Mouse (Mus musculus): Measurements from ENCODE around the gene Elmo2. TPM values are rescaled to one million over a fixed set of nuclear protein-coding genes. Genes with fewer than 3 reads are reported as not detected.

Elmo2 gene
- polyA plus RNA-seq, 2 experiments = 77.7 to 83.0 TPM

DNA sequence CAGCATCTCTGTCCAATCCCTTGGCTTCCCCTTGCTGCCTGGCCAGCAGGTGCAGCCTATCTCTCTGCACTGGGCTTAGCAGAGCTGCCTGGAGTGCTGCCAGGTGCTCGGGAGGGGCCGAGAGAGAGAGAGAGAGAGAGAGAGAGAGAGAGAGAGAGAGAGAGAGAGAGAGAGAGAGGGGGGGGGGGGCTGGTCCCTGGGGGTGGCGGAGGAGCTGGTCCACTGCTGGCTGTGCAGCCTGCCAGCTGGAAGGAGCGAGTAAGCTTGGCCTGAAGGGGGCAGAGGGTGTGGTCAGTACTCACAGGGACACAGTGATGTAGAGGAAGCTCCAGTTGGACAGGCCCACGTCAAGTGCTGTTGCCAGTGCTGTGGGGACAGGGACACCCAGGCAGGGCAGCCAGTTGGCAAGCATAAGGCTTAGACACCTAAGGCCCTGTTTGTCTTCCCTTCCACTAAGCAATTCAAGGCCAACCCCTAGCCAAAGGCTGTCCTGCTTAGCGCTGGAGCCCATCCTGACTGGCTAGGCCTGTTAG is 44.4 kb downstream of the Elmo2 start:
- H3K4me2 ChIP-seq (replicated peaks; ENCODE audit: low read depth, low read length, severe bottlenecking) = no peak overlapping the region
- H3K9ac ChIP-seq (ENCODE audit: low read depth, low read length, severe bottlenecking) = no peak overlapping the region
- TF ChIP-seq POLR2A (IDR thresholded peaks at IDR 0.05; ENCODE audit: borderline replicate concordance, extremely low read depth, insufficient read depth, insufficient read length) = no peak
- H3K36me3 ChIP-seq (ENCODE audit: control insufficient read depth, insufficient read depth, low read length) = peaks cover 42% of the 10 kb centered on the region
- ATAC-seq (ENCODE audit: low FRiP score, low read depth) = no peak
- DNase-seq (ENCODE audit: low spot score) = no peak
- H3K4me1 ChIP-seq (ENCODE audit: control insufficient read depth, insufficient read depth, low read length) = peaks cover 6% of the 10 kb centered on the region
- no peak overlapping the region for H3K27ac ChIP-seq (replicated peaks; ENCODE audit: low read depth, low read length)
- H3K9me3 ChIP-seq (ENCODE audit: control insufficient read depth, low read length) = no peaks in the 10 kb centered on the region
- H3K27me3 ChIP-seq (ENCODE audit: control insufficient read depth, insufficient read depth, low read length) = no peaks in the 10 kb centered on the region
- 53% methylated on average over 5 of the region's 6 CpGs for WGBS
- H3K4me3 ChIP-seq (replicated peaks; ENCODE audit: low read length) = no peak overlapping the region

DNA sequence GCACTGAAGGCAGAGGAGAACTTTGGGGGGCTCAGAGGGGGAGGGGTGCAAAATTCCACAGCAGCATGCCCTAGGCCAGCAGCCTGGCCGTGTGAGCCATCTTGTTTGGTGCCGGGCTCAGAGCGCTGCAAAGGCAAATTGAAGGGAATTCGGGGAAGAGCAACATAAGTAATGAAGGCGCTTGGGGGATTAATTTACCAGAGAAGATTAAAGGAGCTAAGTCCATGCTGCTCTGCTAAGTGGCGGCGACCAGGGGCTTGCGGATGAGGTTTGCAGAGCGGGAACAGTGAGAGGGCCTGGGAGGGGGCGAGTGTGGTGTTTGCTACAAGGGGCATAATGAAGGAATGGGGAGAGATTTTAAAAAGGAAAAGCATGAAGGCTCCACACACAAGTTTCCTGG is 46.9 kb downstream of the Elmo2 start:
- peaks cover 48% of the 10 kb centered on the region for H3K36me3 ChIP-seq (ENCODE audit: control insufficient read depth, insufficient read depth, low read length)

DNA sequence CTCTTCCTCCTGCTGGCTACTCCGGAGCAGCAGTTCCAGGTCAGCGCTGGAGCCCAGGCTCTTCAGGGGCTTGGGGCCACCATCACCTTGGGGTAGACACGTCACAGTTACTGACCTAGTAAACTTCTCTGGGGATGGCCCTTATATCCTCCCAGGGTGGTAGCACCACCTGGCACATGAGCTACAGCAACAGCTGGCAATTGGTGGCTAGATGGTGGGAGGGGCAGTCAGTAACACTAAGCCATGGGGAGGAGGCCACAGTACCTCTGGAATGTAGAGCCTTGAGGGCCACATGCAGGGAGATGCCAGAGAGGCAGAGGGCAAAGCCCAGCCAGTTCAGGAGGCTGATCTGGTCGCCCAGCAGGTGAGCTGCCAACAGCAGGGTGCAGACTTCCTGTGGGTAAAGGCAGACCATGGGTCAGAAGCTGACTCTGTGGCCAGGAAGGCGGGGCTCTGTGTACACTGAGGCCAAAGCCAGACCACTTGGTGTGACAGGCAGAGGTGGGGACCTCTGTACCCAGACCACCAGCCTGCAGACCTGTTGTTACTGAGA is 49.0 kb downstream of the Elmo2 start:
- ATAC-seq (ENCODE audit: low FRiP score, low read depth) = no peak
- no peak for DNase-seq (ENCODE audit: low spot score)
- Histone ChIP-seq H3K4me1 (ENCODE audit: control insufficient read depth, insufficient read depth, low read length) (0 out of 2 replicates have a peak, but pooled peaks cover 4% of the 10 kb centered on the region), H3K4me3 (replicated peaks; ENCODE audit: low read length) (no peak overlapping the region), H3K36me3 (ENCODE audit: control insufficient read depth, insufficient read depth, low read length) (peaks cover 39% of the 10 kb centered on the region), H3K4me2 (replicated peaks; ENCODE audit: low read depth, low read length, severe bottlenecking) (no peak overlapping the region), H3K27me3 (ENCODE audit: control insufficient read depth, insufficient read depth, low read length) (no peaks in the 10 kb centered on the region), H3K27ac (replicated peaks; ENCODE audit: low read depth, low read length) (no peak overlapping the region), H3K9me3 (ENCODE audit: control insufficient read depth, low read length) (no peaks in the 10 kb centered on the region), H3K9ac (ENCODE audit: low read depth, low read length, severe bottlenecking) (no peak overlapping the region)
- WGBS = 84% methylated on average over 5 of the region's 5 CpGs
- no peak for TF ChIP-seq POLR2A (IDR thresholded peaks at IDR 0.05; ENCODE audit: borderline replicate concordance, extremely low read depth, insufficient read depth, insufficient read length)

More for the DNA sequence above, 46.9 kb downstream of the Elmo2 start:
- H3K4me1 ChIP-seq (ENCODE audit: control insufficient read depth, insufficient read depth, low read length) = 0 out of 2 replicates have a peak, but pooled peaks cover 4% of the 10 kb centered on the region
- no peak for DNase-seq (ENCODE audit: low spot score)
- no peak for TF ChIP-seq POLR2A (IDR thresholded peaks at IDR 0.05; ENCODE audit: borderline replicate concordance, extremely low read depth, insufficient read depth, insufficient read length)
- H3K27ac ChIP-seq (replicated peaks; ENCODE audit: low read depth, low read length) = no peak overlapping the region
- H3K9me3 ChIP-seq (ENCODE audit: control insufficient read depth, low read length) = no peaks in the 10 kb centered on the region
- WGBS = 50% methylated on average over 10 of the region's 10 CpGs
- H3K4me2 ChIP-seq (replicated peaks; ENCODE audit: low read depth, low read length, severe bottlenecking) = no peak overlapping the region
- no peak overlapping the region for H3K9ac ChIP-seq (ENCODE audit: low read depth, low read length, severe bottlenecking)
- H3K4me3 ChIP-seq (replicated peaks; ENCODE audit: low read length) = no peak overlapping the region
- no peak for ATAC-seq (ENCODE audit: low FRiP score, low read depth)
- H3K27me3 ChIP-seq (ENCODE audit: control insufficient read depth, insufficient read depth, low read length) = no peaks in the 10 kb centered on the region

DNA sequence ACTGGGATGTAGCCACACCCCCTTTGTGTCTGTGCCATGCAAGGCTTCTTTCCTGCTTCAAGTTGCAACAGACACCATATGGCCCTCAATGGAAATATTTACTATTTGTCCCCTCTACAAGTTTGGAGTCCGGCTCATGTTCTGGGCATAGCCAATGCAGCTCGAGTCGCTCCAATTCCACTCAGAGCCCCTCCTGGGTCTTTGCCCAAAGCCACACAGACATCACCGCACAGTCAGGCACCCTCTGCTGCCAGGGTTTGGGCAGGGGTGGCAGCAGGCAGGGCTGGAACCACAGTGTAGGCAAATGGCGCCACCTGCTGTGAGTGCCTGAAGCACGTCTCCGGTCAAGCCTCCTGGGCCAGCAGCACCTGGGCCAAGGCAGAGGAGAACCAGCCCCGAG is 50.5 kb downstream of the Elmo2 start:
- no peak for TF ChIP-seq POLR2A (IDR thresholded peaks at IDR 0.05; ENCODE audit: borderline replicate concordance, extremely low read depth, insufficient read depth, insufficient read length)

DNA sequence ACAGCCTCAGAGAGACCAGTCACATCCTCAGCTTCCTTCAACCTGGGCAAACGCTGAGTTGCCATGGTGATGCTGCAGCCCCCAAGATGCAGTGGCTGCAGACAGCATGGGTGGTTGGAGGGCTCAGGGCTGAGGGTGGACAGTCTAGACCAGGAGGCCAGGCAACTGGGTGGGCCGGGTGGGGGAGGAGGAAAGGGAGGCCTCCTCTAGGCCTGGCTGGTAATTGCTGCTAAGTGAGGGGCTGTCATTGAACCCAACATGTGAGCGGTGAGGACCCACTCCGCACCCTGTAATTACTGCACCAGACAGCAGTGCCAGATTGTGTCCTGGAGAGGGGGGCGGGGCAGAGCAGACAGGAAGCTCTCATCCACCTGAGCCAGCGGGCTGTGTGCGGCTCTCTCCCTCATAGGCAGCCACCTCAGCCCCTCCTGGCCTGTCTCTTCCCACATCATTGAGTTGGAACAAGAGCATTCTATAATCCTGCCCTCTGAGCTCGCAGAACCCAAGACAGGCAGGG is 51.1 kb downstream of the Elmo2 start:
- H3K4me1 ChIP-seq (ENCODE audit: control insufficient read depth, insufficient read depth, low read length) = 0 out of 2 replicates have a peak, but pooled peaks cover 4% of the 10 kb centered on the region
- H3K4me3 ChIP-seq (replicated peaks; ENCODE audit: low read length) = no peak overlapping the region
- no peaks in the 10 kb centered on the region for H3K9me3 ChIP-seq (ENCODE audit: control insufficient read depth, low read length)
- no peak overlapping the region for H3K4me2 ChIP-seq (replicated peaks; ENCODE audit: low read depth, low read length, severe bottlenecking)
- H3K27me3 ChIP-seq (ENCODE audit: control insufficient read depth, insufficient read depth, low read length) = no peaks in the 10 kb centered on the region
- no peak overlapping the region for H3K27ac ChIP-seq (replicated peaks; ENCODE audit: low read depth, low read length)
- no peak for DNase-seq (ENCODE audit: low spot score)
- peaks cover 23% of the 10 kb centered on the region for H3K36me3 ChIP-seq (ENCODE audit: control insufficient read depth, insufficient read depth, low read length)
- 29% methylated on average over 7 of the region's 8 CpGs for WGBS
- no peak for TF ChIP-seq POLR2A (IDR thresholded peaks at IDR 0.05; ENCODE audit: borderline replicate concordance, extremely low read depth, insufficient read depth, insufficient read length)
- ATAC-seq (ENCODE audit: low FRiP score, low read depth) = peak; percentile 36; the same call in 1 of the 2 replicates
- H3K9ac ChIP-seq (ENCODE audit: low read depth, low read length, severe bottlenecking) = no peak overlapping the region

More for the DNA sequence above, 50.5 kb downstream of the Elmo2 start:
- peak; percentile 25 for DNase-seq (ENCODE audit: low spot score)
- no peak overlapping the region for H3K27ac ChIP-seq (replicated peaks; ENCODE audit: low read depth, low read length)
- H3K9ac ChIP-seq (ENCODE audit: low read depth, low read length, severe bottlenecking) = 0 out of 2 replicates have a peak overlapping the region, but pooled peaks have one; percentile 4
- H3K4me2 ChIP-seq (replicated peaks; ENCODE audit: low read depth, low read length, severe bottlenecking) = no peak overlapping the region
- peaks cover 30% of the 10 kb centered on the region for H3K36me3 ChIP-seq (ENCODE audit: control insufficient read depth, insufficient read depth, low read length)
- H3K4me3 ChIP-seq (replicated peaks; ENCODE audit: low read length) = no peak overlapping the region
- H3K4me1 ChIP-seq (ENCODE audit: control insufficient read depth, insufficient read depth, low read length) = 0 out of 2 replicates have a peak, but pooled peaks cover 4% of the 10 kb centered on the region
- no peaks in the 10 kb centered on the region for H3K27me3 ChIP-seq (ENCODE audit: control insufficient read depth, insufficient read depth, low read length)
- peak; percentile 60 for ATAC-seq (ENCODE audit: low FRiP score, low read depth)
- H3K9me3 ChIP-seq (ENCODE audit: control insufficient read depth, low read length) = no peaks in the 10 kb centered on the region
- 12% methylated on average over 8 of the region's 8 CpGs for WGBS

Measured in limb, embryonic 14.5 days (tissue).